Mouse (Mus musculus) liver, postnatal 0 days (tissue): Measurements from ENCODE around the gene Kdelr1. TPM values are rescaled to one million over a fixed set of nuclear protein-coding genes. Genes with fewer than 3 reads are reported as not detected.
"Not testable (repeated sequence)": the region's sequence is repeated elsewhere in the genome, so short reads cannot be mapped to it uniquely, and the experiment has no call there.

Experiments used
- ATAC-seq: fragments of 200-750 bp; cut with Nextera tagmentation; 2 replicates; pipeline ENCODE4 v1.8.0; 2017; ENCODE audit warnings: mild to moderate bottlenecking, moderate library complexity
- DNase-seq: peaks from one replicate; pipeline ENCODE4 v3.0.0-alpha.2; 2016
- H3K27ac ChIP-seq: fragments of 300-500 bp; sonication (generic); 2 replicates; pipeline ENCODE4 v1.5.1; 2014; ENCODE audit warnings: antibody characterized with exemption, moderate library complexity, mild to moderate bottlenecking, low read depth
- H3K27me3 ChIP-seq: fragments of 300-500 bp; sonication (generic); 2 replicates; pipeline ENCODE4 v1.6.1; 2014; ENCODE audit warnings: low read length, control low read depth, mixed read lengths; ENCODE audit not compliant: insufficient read depth
- H3K36me3 ChIP-seq: fragments of 300-500 bp; sonication (generic); replicated peaks from 2 replicates; pipeline ENCODE4 v1.6.1; 2014; ENCODE audit warnings: mild to moderate bottlenecking, control low read depth, low read length, moderate library complexity, mixed read lengths; ENCODE audit not compliant: insufficient read depth
- H3K4me1 ChIP-seq: fragments of 300-500 bp; sonication (generic); 2 replicates; pipeline ENCODE4 v1.6.1; 2014; ENCODE audit warnings: antibody characterized with exemption, mild to moderate bottlenecking, control low read depth; ENCODE audit not compliant: insufficient read depth
- H3K4me2 ChIP-seq: fragments of 300-500 bp; sonication (generic); 2 replicates; pipeline ENCODE4 v1.6.1; 2014; ENCODE audit warnings: low read depth, mild to moderate bottlenecking, low read length, moderate library complexity, mixed read lengths
- H3K4me3 ChIP-seq: fragments of 300-500 bp; sonication (generic); 2 replicates; pipeline ENCODE4 v1.5.1; 2014; ENCODE audit warnings: low read depth, low read length
- H3K9ac ChIP-seq: fragments of 300-500 bp; sonication (generic); replicated peaks from 2 replicates; pipeline ENCODE4 v1.6.1; 2014; ENCODE audit warnings: mild to moderate bottlenecking, moderate library complexity
- H3K9me3 ChIP-seq: fragments of 300-500 bp; sonication (generic); 2 replicates; pipeline ENCODE4 v1.6.1; 2016; ENCODE audit warnings: mild to moderate bottlenecking, control low read depth, low read length, mixed read lengths
- CTCF ChIP-seq: sonication (generic); IDR thresholded peaks from 2 replicates; pipeline ENCODE4 v1.5.1; 2016; ENCODE audit warnings: antibody characterized with exemption, low read depth
- EP300 ChIP-seq: IDR thresholded peaks from 2 replicates; pipeline ENCODE4 v1.6.1; 2016; ENCODE audit warnings: antibody characterized with exemption, low read depth, mild to moderate bottlenecking
- WGBS: fragments of 180-500 bp; shearing (Covaris S2); extraction: QIAGEN DNeasy Blood & Tissue Kit; methylation state at CpG from one replicate; pipeline ENCODE4 v1.1.7; 2014; ENCODE audit not compliant: insufficient replicate concordance; 5-methylcytosine and 5-hydroxymethylcytosine counted together
- polyA plus RNA-seq: library from polyadenylated mRNA; unstranded; fragments of >200 nt; fragmentation: Nextera tagmentation; extraction: Ambion mirVana; gene quantifications from 2 replicates; pipeline ENCODE4 v1.2.1, GENCODE M21; 2015

Kdelr1 gene
- polyA plus RNA-seq, 1 experiment from 2014 or later = 33.9 TPM

- 2% methylated on average over 19 of the region's 19 CpGs for WGBS
- DNase-seq = peak; percentile 70
- Histone ChIP-seq H3K4me3 (peak overlapping the region; percentile 55), H3K27ac (peak overlapping the region; percentile 85), H3K4me1 (peaks cover 6% of the 10 kb centered on the region), H3K9ac (peak overlapping the region; percentile 68), H3K4me2 (peak overlapping the region; percentile 81), H3K36me3 (no peaks in the 10 kb centered on the region; the same call in 1 of the 2 replicates), H3K9me3 (no peaks in the 10 kb centered on the region), H3K27me3 (no peaks in the 10 kb centered on the region)
- ATAC-seq = peak; percentile 86
- TF ChIP-seq CTCF (no peak), EP300 (no peak)
These were observed 24.7 kb downstream of the Kdelr1 start for GRCm38 (mm10) chr7:45897258-45897757.

DNA sequence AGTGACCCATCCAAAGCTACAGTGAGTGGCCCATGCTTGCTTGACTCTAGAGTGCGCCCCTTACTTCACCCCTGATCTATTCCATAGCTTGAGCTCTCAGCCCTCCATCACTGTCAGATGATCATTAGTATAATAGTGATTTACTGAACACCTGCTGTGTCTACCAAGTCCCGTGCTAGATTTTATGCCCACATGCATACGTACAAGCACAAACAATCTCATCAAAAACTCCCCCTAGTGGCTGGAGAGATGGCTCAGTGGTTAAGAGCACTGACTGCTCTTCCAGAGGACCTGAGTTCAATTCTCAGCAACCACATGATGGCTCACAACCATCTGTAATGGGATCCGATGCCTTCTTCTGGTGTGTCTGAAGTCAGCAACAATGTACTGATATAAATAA is 25.6 kb downstream of the Kdelr1 start:
- not testable (repeated sequence) for H3K9me3 ChIP-seq, H3K4me1 ChIP-seq, H3K9ac ChIP-seq, DNase-seq, H3K27me3 ChIP-seq, ATAC-seq, H3K36me3 ChIP-seq
- peak overlapping the region; percentile 81 for H3K4me2 ChIP-seq
- 37% methylated on average over 4 of the region's 4 CpGs for WGBS
- TF ChIP-seq CTCF = peak; percentile 71
- H3K4me3 ChIP-seq = peak overlapping the region; percentile 55
- 0 out of 2 replicates have a peak overlapping the region, but pooled peaks have one; percentile 85 for H3K27ac ChIP-seq

DNA sequence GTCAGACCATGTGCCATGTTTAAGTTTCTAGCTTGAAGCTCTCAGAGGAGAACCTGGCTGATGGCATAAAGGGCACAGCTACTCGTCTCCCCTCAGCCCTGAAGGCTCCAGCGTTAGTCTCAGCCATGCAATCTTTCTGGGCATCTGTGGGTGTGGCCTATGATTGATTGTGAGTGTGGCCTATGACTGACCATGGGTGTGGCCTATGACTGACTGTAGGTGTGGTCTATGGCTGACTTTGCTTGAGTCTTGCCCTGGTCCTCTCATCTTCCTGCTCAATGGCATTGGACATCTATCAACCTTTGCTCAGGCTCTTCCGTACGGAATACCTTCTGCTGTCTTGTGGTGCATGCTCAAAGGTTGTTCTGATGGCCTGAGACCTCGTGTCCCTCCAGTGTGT is 29.0 kb downstream of the Kdelr1 start:
- no peaks in the 10 kb centered on the region for H3K4me1 ChIP-seq
- no peaks in the 10 kb centered on the region for H3K9me3 ChIP-seq
- 37% methylated on average over 5 of the region's 5 CpGs for WGBS
- no peak overlapping the region for H3K4me2 ChIP-seq
- H3K4me3 ChIP-seq = no peak overlapping the region
- H3K27ac ChIP-seq = no peak overlapping the region
- no peaks in the 10 kb centered on the region for H3K27me3 ChIP-seq
- no peak for ATAC-seq
- peak; percentile 67 for DNase-seq
- no peaks in the 10 kb centered on the region; the same call in 1 of the 2 replicates for H3K36me3 ChIP-seq
- H3K9ac ChIP-seq = no peak overlapping the region
- TF ChIP-seq EP300 = no peak
- TF ChIP-seq CTCF = no peak

GRCm38 (mm10) chr7:45902481-45903002 is 30.0 kb downstream of the Kdelr1 start:
- TF ChIP-seq CTCF (no peak), EP300 (no peak)
- Histone ChIP-seq H3K4me2 (no peak overlapping the region), H3K9me3 (no peaks in the 10 kb centered on the region), H3K9ac (no peak overlapping the region), H3K27me3 (no peaks in the 10 kb centered on the region), H3K27ac (no peak overlapping the region), H3K36me3 (no peaks in the 10 kb centered on the region; the same call in 1 of the 2 replicates), H3K4me1 (no peaks in the 10 kb centered on the region), H3K4me3 (no peak overlapping the region)
- DNase-seq (no peak), ATAC-seq (no peak)
- whole genome bisulfite sequencing = 81% methylated on average over 10 of the region's 12 CpGs

GRCm38 (mm10) chr7:45906622-45907021 is 34.0 kb downstream of the Kdelr1 start:
- Histone ChIP-seq H3K27me3 (no peaks in the 10 kb centered on the region), H3K9ac (no peak overlapping the region), H3K4me1 (no peaks in the 10 kb centered on the region), H3K36me3 (peaks cover 15% of the 10 kb centered on the region), H3K4me3 (no peak overlapping the region), H3K4me2 (no peak overlapping the region), H3K27ac (no peak overlapping the region), H3K9me3 (peaks cover 2% of the 10 kb centered on the region; the same call in 1 of the 2 replicates)
- no peak for DNase-seq
- 71% methylated on average over 9 of the region's 9 CpGs for WGBS
- TF ChIP-seq CTCF (no peak), EP300 (no peak)
- ATAC-seq = no peak

GRCm38 (mm10) chr7:45908384-45908783 is 35.8 kb downstream of the Kdelr1 start:
- Histone ChIP-seq H3K4me2 (no peak overlapping the region), H3K27me3 (no peaks in the 10 kb centered on the region), H3K9ac (no peak overlapping the region), H3K4me3 (no peak overlapping the region), H3K36me3 (peaks cover 15% of the 10 kb centered on the region), H3K9me3 (peaks cover 2% of the 10 kb centered on the region; the same call in 1 of the 2 replicates), H3K4me1 (no peaks in the 10 kb centered on the region), H3K27ac (no peak overlapping the region)
- no peak for TF ChIP-seq CTCF
- TF ChIP-seq EP300 = no peak
- DNase-seq = no peak
- ATAC-seq = no peak

GRCm38 (mm10) chr7:45909145-45909544 is 36.6 kb downstream of the Kdelr1 start:
- no peak for ATAC-seq
- H3K4me1 ChIP-seq = no peaks in the 10 kb centered on the region
- H3K4me3 ChIP-seq = no peak overlapping the region
- 83% methylated on average over 16 of the region's 16 CpGs for WGBS
- no peak overlapping the region for H3K4me2 ChIP-seq
- TF ChIP-seq EP300 = no peak
- no peak for TF ChIP-seq CTCF
- H3K9ac ChIP-seq = no peak overlapping the region
- no peak for DNase-seq
- peaks cover 15% of the 10 kb centered on the region for H3K36me3 ChIP-seq
- H3K9me3 ChIP-seq = peaks cover 2% of the 10 kb centered on the region; the same call in 1 of the 2 replicates
- H3K27ac ChIP-seq = no peak overlapping the region
- H3K27me3 ChIP-seq = no peaks in the 10 kb centered on the region
